Mouse (Mus musculus) ES-Bruce4 (cell line): ENCODE measurements around the gene Hoxc8. TPM values are rescaled to one million over a fixed set of nuclear protein-coding genes. Genes with fewer than 3 reads are reported as not detected.

Experiments
- H3K27ac ChIP-seq: 2 replicates; pipeline ENCODE4 v1.5.1; 2012; ENCODE audit warnings: low read length, inconsistent platforms; ENCODE audit not compliant: insufficient read depth
- H3K27me3 ChIP-seq: 2 replicates; pipeline ENCODE4 v1.6.1; 2012; ENCODE audit warnings: mild to moderate bottlenecking, low read length, inconsistent platforms; ENCODE audit not compliant: control insufficient read depth, poor library complexity, insufficient read depth, severe bottlenecking
- H3K36me3 ChIP-seq: 2 replicates; pipeline ENCODE4 v1.6.1; 2012; ENCODE audit warnings: inconsistent platforms, mild to moderate bottlenecking, low read length, moderate library complexity; ENCODE audit not compliant: control insufficient read depth, poor library complexity, insufficient read depth, severe bottlenecking
- H3K4me1 ChIP-seq: one replicate; pipeline ENCODE4 v1.8.1; 2011; ENCODE audit warnings: low read length; ENCODE audit not compliant: control insufficient read depth, insufficient read depth
- H3K4me3 ChIP-seq: 2 replicates; pipeline ENCODE4 v1.5.1; 2011; ENCODE audit warnings: low read depth, mild to moderate bottlenecking, low read length
- H3K9ac ChIP-seq: 2 replicates; pipeline ENCODE4 v1.6.1; 2012; ENCODE audit warnings: low read depth, mild to moderate bottlenecking, inconsistent platforms; ENCODE audit not compliant: poor library complexity, severe bottlenecking
- H3K9me3 ChIP-seq: replicated peaks from 2 replicates; pipeline ENCODE4 v1.6.1; 2012; ENCODE audit warnings: mild to moderate bottlenecking, low read length, inconsistent platforms; ENCODE audit not compliant: control insufficient read depth, poor library complexity, insufficient read depth, severe bottlenecking
- CTCF ChIP-seq: IDR thresholded peaks from one replicate; pipeline ENCODE4 v1.8.1; 2011; ENCODE audit warnings: low read depth, low read length
- EP300 ChIP-seq: IDR thresholded peaks from 2 replicates; pipeline ENCODE4 v1.6.1; 2011; ENCODE audit warnings: low read depth, low read length; ENCODE audit not compliant: insufficient read depth
- POLR2A ChIP-seq: IDR thresholded peaks from one replicate; pipeline ENCODE4 v1.8.1; 2011; ENCODE audit warnings: low read length; ENCODE audit not compliant: insufficient read depth
- polyA plus RNA-seq: library from polyadenylated mRNA; stranded (reverse); fragments of >200 nt; gene quantifications from 2 replicates; pipeline ENCODE4 v1.2.4, GENCODE M21; 2011; ENCODE audit warnings: low read depth; ENCODE audit not compliant: missing spikeins, insufficient read depth, insufficient read length

Gene Hoxc8
- polyA plus RNA-seq, 1 experiment: 0.45 TPM

DNA sequence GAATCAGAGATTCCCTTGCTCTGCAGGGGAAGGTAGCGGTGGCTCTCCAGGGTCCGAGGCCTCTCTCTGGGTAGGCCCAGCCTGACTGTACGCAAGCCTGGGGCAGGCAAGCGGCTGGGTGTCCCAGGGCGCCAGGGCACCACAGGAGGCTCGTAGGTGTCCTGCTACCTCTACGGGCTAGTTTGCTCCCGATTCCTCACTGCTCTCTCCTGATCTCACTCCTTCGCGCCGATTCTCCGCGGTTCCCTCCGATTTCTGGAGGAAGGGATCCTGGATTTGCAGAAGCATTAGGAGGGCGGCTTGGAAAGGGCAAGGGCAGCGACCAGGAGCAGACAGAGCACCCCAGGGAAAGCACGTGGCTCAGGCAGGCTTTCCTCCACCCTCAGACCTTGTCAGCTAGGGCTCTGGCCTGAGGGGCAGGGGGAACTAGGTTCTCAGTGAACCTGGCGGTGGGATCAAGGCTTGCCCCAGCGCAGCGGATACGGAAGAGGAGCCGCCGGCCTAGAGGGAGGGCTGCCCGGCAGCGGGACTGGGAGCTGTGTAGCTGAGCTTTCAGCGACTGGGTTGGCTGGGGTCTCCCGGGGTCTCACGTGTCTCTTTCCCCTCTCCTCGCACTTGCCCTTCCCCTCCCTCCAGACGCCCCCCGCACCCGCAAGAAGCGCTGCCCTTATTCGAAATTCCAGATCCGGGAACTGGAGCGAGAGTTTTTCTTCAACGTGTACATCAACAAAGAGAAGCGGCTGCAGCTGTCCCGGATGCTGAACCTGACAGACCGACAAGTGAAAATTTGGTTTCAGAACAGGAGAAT is 34.4 kb upstream of the Hoxc8 start:
- no peaks in the 10 kb centered on the region for H3K4me1 ChIP-seq
- H3K27ac ChIP-seq: no peak overlapping the region
- no peaks in the 10 kb centered on the region for H3K9me3 ChIP-seq
- H3K27me3 ChIP-seq: peaks cover 75% of the 10 kb centered on the region
- peak overlapping the region; percentile 41 for H3K4me3 ChIP-seq
- no peaks in the 10 kb centered on the region for H3K36me3 ChIP-seq
- no peak for TF ChIP-seq CTCF
- no peak for TF ChIP-seq EP300
- no peak for TF ChIP-seq POLR2A
- no peak overlapping the region for H3K9ac ChIP-seq

DNA sequence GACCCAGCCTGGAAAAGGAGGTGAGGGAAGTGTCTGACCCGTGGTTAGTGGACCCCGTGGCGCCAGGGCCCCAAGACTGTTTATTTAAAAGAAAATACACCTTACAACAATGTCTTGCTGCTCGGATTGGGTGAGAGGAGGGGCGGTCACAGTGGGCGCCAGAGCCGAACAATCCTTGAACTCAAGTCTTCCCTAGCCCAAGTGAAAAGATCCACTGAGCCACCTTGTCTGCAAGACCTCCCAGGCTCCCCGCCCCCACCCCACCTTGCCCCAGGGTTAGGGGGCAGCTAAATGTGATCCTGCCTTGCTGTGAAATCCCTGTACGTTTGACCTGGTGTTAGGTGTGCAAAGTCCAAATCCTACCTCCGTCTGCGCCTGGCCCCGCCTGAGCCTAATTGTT is 33.5 kb upstream of the Hoxc8 start:
- Histone ChIP-seq H3K27me3 (peaks cover 77% of the 10 kb centered on the region), H3K36me3 (no peaks in the 10 kb centered on the region), H3K4me3 (no peak overlapping the region), H3K27ac (no peak overlapping the region), H3K9ac (no peak overlapping the region), H3K9me3 (no peaks in the 10 kb centered on the region), H3K4me1 (no peaks in the 10 kb centered on the region)
- TF ChIP-seq POLR2A (no peak), CTCF (no peak), EP300 (no peak)

DNA sequence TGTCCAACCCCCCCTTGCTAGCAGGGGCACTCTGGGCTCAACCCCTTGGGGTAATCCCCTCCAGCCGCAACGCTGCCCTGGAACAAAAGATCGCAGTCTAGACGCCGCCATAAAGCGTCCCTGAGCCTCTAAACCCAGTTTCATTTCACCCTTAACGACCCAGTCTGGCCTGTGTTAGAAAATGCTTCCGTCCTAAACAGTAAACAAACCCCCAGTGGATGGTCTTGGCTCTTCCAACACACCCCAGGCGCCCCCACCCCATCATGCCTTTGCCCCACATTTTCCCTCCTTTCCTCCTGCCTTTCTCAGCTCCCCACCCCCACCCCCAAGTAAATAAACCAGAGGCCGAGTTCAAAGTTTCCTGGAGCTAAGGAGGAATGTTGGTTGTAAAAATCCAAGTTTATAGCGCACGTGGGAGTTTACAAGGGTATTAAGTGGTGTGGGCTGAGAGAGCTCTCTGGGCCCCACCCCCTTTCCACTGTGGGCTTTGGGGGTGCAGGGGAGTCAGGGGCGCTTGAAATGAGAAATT is 30.7 kb upstream of the Hoxc8 start:
- Histone ChIP-seq H3K9ac (no peak overlapping the region), H3K27me3 (peaks cover 64% of the 10 kb centered on the region), H3K9me3 (no peaks in the 10 kb centered on the region), H3K4me1 (no peaks in the 10 kb centered on the region), H3K27ac (no peak overlapping the region), H3K36me3 (no peaks in the 10 kb centered on the region), H3K4me3 (no peak overlapping the region)
- TF ChIP-seq CTCF (no peak), EP300 (no peak), POLR2A (no peak)

DNA sequence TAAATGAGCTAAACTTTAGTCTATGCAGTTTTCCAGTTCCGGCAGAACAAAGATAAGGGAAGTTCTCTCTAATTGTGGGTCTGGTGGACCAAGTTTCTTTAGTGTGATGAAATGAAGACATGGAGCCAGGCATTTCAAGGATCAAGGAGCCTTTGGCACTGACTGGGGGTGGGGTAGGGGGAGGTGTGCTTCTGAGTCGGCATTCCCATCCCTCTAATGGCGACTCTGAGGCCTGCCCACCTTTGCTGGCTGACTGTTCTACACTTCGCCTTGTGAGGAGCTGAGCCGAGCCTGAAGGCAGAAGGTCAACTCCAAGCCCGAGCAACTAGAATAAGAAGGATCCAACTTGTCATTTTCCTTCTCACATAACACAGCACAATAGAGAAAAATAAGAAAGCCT is 28.7 kb upstream of the Hoxc8 start:
- no peak overlapping the region for H3K27ac ChIP-seq
- H3K36me3 ChIP-seq: no peaks in the 10 kb centered on the region
- no peak for TF ChIP-seq CTCF
- no peak for TF ChIP-seq POLR2A
- no peak for TF ChIP-seq EP300
- no peak overlapping the region for H3K9ac ChIP-seq
- no peaks in the 10 kb centered on the region for H3K4me1 ChIP-seq
- no peaks in the 10 kb centered on the region for H3K9me3 ChIP-seq
- H3K27me3 ChIP-seq: peaks cover 58% of the 10 kb centered on the region
- H3K4me3 ChIP-seq: no peak overlapping the region

DNA sequence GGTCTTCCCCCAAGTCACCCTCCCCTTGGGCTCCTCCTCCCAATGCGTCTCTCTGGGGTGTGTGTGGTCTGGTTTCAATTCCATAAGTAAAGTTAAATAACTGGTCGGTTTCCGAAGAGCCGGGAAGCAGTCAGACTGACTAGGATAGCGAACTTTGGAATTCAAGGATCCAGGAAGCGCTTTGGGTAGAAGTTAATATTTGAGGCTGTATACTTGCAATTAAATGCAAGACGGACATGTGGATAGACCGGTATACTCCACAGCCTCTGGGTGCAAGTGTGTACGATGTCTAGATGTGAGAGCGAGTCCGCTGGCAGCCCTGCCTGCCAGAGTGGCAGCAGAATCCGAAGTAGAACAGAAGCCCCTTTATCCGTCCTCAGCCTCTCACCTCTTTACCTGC is 27.9 kb upstream of the Hoxc8 start:
- Histone ChIP-seq H3K27ac (no peak overlapping the region), H3K27me3 (peaks cover 51% of the 10 kb centered on the region), H3K4me1 (no peaks in the 10 kb centered on the region), H3K4me3 (no peak overlapping the region), H3K9ac (no peak overlapping the region), H3K9me3 (no peaks in the 10 kb centered on the region), H3K36me3 (no peaks in the 10 kb centered on the region)
- TF ChIP-seq EP300: no peak
- TF ChIP-seq POLR2A: no peak
- no peak for TF ChIP-seq CTCF

DNA sequence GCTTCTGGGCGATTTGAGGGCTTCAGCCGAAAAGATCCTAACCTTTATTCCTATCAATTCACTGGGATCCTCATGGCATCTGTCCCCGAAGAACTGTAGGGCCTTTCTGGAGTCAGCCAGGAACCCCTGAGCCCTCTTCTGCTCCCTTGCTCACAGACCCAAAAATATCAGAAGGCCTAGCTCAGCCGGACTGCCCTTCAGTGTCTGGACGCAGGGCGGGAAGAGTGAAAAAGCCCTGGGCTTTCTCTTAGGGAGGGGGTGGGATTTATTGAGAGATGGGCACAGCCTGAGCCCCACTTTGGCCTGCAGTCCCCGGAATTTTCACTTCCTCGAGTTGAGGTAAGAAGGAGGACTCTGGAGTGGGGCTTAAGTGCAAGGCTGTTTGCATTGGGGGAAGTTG is 27.1 kb upstream of the Hoxc8 start:
- H3K4me3 ChIP-seq: no peak overlapping the region
- H3K4me1 ChIP-seq: no peaks in the 10 kb centered on the region
- no peak overlapping the region for H3K27ac ChIP-seq
- H3K36me3 ChIP-seq: no peaks in the 10 kb centered on the region
- no peaks in the 10 kb centered on the region for H3K9me3 ChIP-seq
- TF ChIP-seq POLR2A (no peak), CTCF (no peak), EP300 (no peak)
- peaks cover 46% of the 10 kb centered on the region for H3K27me3 ChIP-seq
- no peak overlapping the region for H3K9ac ChIP-seq
